Mouse (Mus musculus) 416B (cell line): Measurements from ENCODE around the gene Ing3.

Experiments used
- DNase-seq: peaks from one replicate; pipeline ENCODE4 v3.0.0; 2011; ENCODE audit warnings: low read depth

The Ing3 gene

GRCm38 (mm10) chr6:21991151-21991550 lies 41.8 kb downstream of the Ing3 start:
- no peak for DNase-seq

- DNase-seq, result peak; percentile 41
Measured at GRCm38 (mm10) chr6:21993070-21993469, 43.7 kb downstream of the Ing3 start.

GRCm38 (mm10) chr6:21998131-21998530 lies 48.8 kb downstream of the Ing3 start:
- DNase-seq, result peak; percentile 91

- DNase-seq, result peak; percentile 38
Measured at GRCm38 (mm10) chr6:21999025-21999424, 49.7 kb downstream of the Ing3 start.

GRCm38 (mm10) chr6:22000086-22000485 lies 50.7 kb downstream of the Ing3 start:
- no peak for DNase-seq

GRCm38 (mm10) chr6:22000881-22001280 lies 51.5 kb downstream of the Ing3 start:
- no peak for DNase-seq

- peak; percentile 56 for DNase-seq
Measured at GRCm38 (mm10) chr6:22001284-22001916, 52.0 kb downstream of the Ing3 start.

- no peak for DNase-seq
Measured at GRCm38 (mm10) chr6:22002521-22003199, 53.3 kb downstream of the Ing3 start.

GRCm38 (mm10) chr6:22003200-22003587 lies 53.8 kb downstream of the Ing3 start:
- DNase-seq, result no peak

GRCm38 (mm10) chr6:22003959-22004543 lies 54.7 kb downstream of the Ing3 start:
- DNase-seq, result no peak

- DNase-seq, result no peak
Measured at GRCm38 (mm10) chr6:22008346-22008745, 59.0 kb downstream of the Ing3 start.

- no peak for DNase-seq
Measured at GRCm38 (mm10) chr6:22010258-22010657, 60.9 kb downstream of the Ing3 start.

GRCm38 (mm10) chr6:22010761-22011281 lies 61.5 kb downstream of the Ing3 start:
- no peak for DNase-seq

GRCm38 (mm10) chr6:22011546-22011945 lies 62.2 kb downstream of the Ing3 start:
- no peak for DNase-seq

- DNase-seq, result peak; percentile 82
Measured at GRCm38 (mm10) chr6:22012099-22012498, 62.7 kb downstream of the Ing3 start.

GRCm38 (mm10) chr6:22012501-22012900 lies 63.1 kb downstream of the Ing3 start:
- no peak for DNase-seq

GRCm38 (mm10) chr6:22013394-22013793 lies 64.0 kb downstream of the Ing3 start:
- DNase-seq, result no peak

- no peak for DNase-seq
Measured at GRCm38 (mm10) chr6:22014291-22014911, 65.0 kb downstream of the Ing3 start.

- DNase-seq, result no peak
Measured at GRCm38 (mm10) chr6:22017631-22018030, 68.3 kb downstream of the Ing3 start.

GRCm38 (mm10) chr6:22018768-22019445 lies 69.5 kb downstream of the Ing3 start:
- no peak for DNase-seq

GRCm38 (mm10) chr6:22019637-22020036 lies 70.3 kb downstream of the Ing3 start:
- peak; percentile 47 for DNase-seq

GRCm38 (mm10) chr6:22020696-22021095 lies 71.3 kb downstream of the Ing3 start:
- DNase-seq, result no peak
